Mouse (Mus musculus) CD4-positive naive resting alpha-beta T cell, adult 76 days (primary cell): ENCODE results near the gene Tent5c. TPM values are rescaled to one million over a fixed set of nuclear protein-coding genes. Genes with fewer than 3 reads are reported as not detected.

Experiments used
- total RNA-seq: library from RNA; stranded (reverse); gene quantifications from one replicate; pipeline ENCODE4 v1.2.4, GENCODE M21; 2023

The Tent5c gene
- total RNA-seq: 74.2 TPM

DNA sequence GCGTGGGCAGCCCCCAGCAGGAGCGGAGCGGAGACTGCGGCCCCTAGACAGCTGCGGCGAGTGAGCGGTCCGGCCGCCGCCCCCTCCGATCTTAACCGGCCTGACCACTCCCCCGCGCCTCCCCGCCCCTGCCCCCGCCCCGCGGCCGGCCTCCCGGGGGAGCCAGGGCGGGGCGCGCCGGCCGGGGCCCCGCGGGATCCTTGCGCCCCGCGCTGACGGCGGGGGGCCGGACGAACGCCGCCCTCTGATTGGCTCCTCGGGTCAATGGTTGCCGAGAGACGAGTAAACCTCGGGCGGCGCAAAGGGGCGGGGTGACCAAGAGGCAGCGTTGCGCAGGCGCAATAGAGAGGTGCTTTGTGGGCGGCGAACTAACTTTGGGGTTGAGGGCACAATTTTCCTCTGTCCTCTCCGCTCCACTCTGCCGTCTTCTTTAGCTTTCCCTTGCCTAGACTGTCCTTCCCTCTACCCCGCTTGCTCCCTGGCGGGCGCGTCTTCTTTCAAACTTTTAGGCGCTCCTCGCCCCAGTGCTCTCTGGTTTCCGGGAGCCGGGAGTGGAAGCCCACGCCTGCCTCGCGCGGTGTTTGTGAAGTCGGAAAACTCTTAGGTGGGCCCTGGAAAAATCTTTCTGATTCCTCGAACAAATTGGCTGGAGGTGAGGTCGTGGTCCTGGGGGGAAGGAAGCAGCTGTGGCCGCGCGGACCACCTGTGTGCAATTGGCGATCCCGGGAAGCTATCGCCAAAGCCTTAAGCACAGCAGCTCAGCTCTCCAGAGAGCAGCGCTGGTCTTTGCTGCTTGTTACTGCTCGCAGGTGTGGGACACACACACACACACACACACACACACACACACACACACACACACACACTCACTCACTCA lies at the start of gene Tent5c:
Tent5c (minus strand) TSS at position 192 of the 877 bp plus-strand sequence.

Other genes with a start within 250 kb of the Tent5c start
- 128 TPM for gene Man1a2, start 196.2 kb upstream of the Tent5c start, total RNA-seq